Mouse (Mus musculus): ENCODE measurements around the gene Lcor. TPM values are rescaled to one million over a fixed set of nuclear protein-coding genes. Genes with fewer than 3 reads are reported as not detected.

Lcor gene
- polyA plus RNA-seq, 1 experiment: 15.6 TPM

- no peak overlapping the region for H3K27ac ChIP-seq (ENCODE audit: insufficient read depth, low read length)
- no peak overlapping the region for H3K4me3 ChIP-seq (ENCODE audit: low read depth, low read length)
These were observed 39.8 kb upstream of the Lcor start for GRCm38 (mm10) chr19:41442608-41442969.

GRCm38 (mm10) chr19:41444491-41444890 is 37.9 kb upstream of the Lcor start:
- Histone ChIP-seq H3K9me3 (replicated peaks; ENCODE audit: control insufficient read depth, insufficient read depth, low read length, poor library complexity, severe bottlenecking) (no peaks in the 10 kb centered on the region), H3K27ac (ENCODE audit: insufficient read depth, low read length) (no peak overlapping the region), H3K27me3 (ENCODE audit: control insufficient read depth, insufficient read depth, low read length, poor library complexity, severe bottlenecking) (no peaks in the 10 kb centered on the region), H3K9ac (ENCODE audit: low read depth, poor library complexity, severe bottlenecking) (no peak overlapping the region), H3K4me1 (ENCODE audit: control insufficient read depth, insufficient read depth, low read length) (peaks cover 2% of the 10 kb centered on the region), H3K4me3 (ENCODE audit: low read depth, low read length) (peak overlapping the region; percentile 21; the same call in 1 of the 2 replicates), H3K36me3 (ENCODE audit: control insufficient read depth, insufficient read depth, low read length, poor library complexity, severe bottlenecking) (no peaks in the 10 kb centered on the region)
- TF ChIP-seq POLR2A (IDR thresholded peaks at IDR 0.05; ENCODE audit: insufficient read depth, low read length) (no peak), CTCF (IDR thresholded peaks at IDR 0.05; ENCODE audit: low read depth, low read length) (no peak)

More at GRCm38 (mm10) chr19:41442608-41442969, 39.8 kb upstream of the Lcor start:
- Histone ChIP-seq H3K4me1 (ENCODE audit: control insufficient read depth, insufficient read depth, low read length) (peaks cover 2% of the 10 kb centered on the region), H3K27me3 (ENCODE audit: control insufficient read depth, insufficient read depth, low read length, poor library complexity, severe bottlenecking) (no peaks in the 10 kb centered on the region; the same call in 1 of the 2 replicates), H3K9ac (ENCODE audit: low read depth, poor library complexity, severe bottlenecking) (no peak overlapping the region), H3K9me3 (replicated peaks; ENCODE audit: control insufficient read depth, insufficient read depth, low read length, poor library complexity, severe bottlenecking) (no peaks in the 10 kb centered on the region), H3K36me3 (ENCODE audit: control insufficient read depth, insufficient read depth, low read length, poor library complexity, severe bottlenecking) (no peaks in the 10 kb centered on the region)
- TF ChIP-seq CTCF (IDR thresholded peaks at IDR 0.05; ENCODE audit: low read depth, low read length): peak; percentile 98
- TF ChIP-seq EP300 (IDR thresholded peaks at IDR 0.05; ENCODE audit: insufficient read depth, low read depth, low read length): no peak

GRCm38 (mm10) chr19:41445013-41445610 is 37.3 kb upstream of the Lcor start:
- Histone ChIP-seq H3K9ac (ENCODE audit: low read depth, poor library complexity, severe bottlenecking) (no peak overlapping the region), H3K4me3 (ENCODE audit: low read depth, low read length) (no peak overlapping the region), H3K27ac (ENCODE audit: insufficient read depth, low read length) (no peak overlapping the region), H3K27me3 (ENCODE audit: control insufficient read depth, insufficient read depth, low read length, poor library complexity, severe bottlenecking) (no peaks in the 10 kb centered on the region), H3K4me1 (ENCODE audit: control insufficient read depth, insufficient read depth, low read length) (peaks cover 2% of the 10 kb centered on the region), H3K9me3 (replicated peaks; ENCODE audit: control insufficient read depth, insufficient read depth, low read length, poor library complexity, severe bottlenecking) (no peaks in the 10 kb centered on the region), H3K36me3 (ENCODE audit: control insufficient read depth, insufficient read depth, low read length, poor library complexity, severe bottlenecking) (no peaks in the 10 kb centered on the region)
- TF ChIP-seq CTCF (IDR thresholded peaks at IDR 0.05; ENCODE audit: low read depth, low read length) (no peak), EP300 (IDR thresholded peaks at IDR 0.05; ENCODE audit: insufficient read depth, low read depth, low read length) (no peak), POLR2A (IDR thresholded peaks at IDR 0.05; ENCODE audit: insufficient read depth, low read length) (no peak)

- H3K27me3 ChIP-seq (ENCODE audit: control insufficient read depth, insufficient read depth, low read length, poor library complexity, severe bottlenecking): no peaks in the 10 kb centered on the region
- H3K4me1 ChIP-seq (ENCODE audit: control insufficient read depth, insufficient read depth, low read length): peaks cover 5% of the 10 kb centered on the region
- TF ChIP-seq POLR2A (IDR thresholded peaks at IDR 0.05; ENCODE audit: insufficient read depth, low read length): no peak
- TF ChIP-seq EP300 (IDR thresholded peaks at IDR 0.05; ENCODE audit: insufficient read depth, low read depth, low read length): no peak
- TF ChIP-seq CTCF (IDR thresholded peaks at IDR 0.05; ENCODE audit: low read depth, low read length): no peak
- H3K9ac ChIP-seq (ENCODE audit: low read depth, poor library complexity, severe bottlenecking): no peak overlapping the region
- no peak overlapping the region for H3K4me3 ChIP-seq (ENCODE audit: low read depth, low read length)
- no peak overlapping the region for H3K27ac ChIP-seq (ENCODE audit: insufficient read depth, low read length)
- H3K36me3 ChIP-seq (ENCODE audit: control insufficient read depth, insufficient read depth, low read length, poor library complexity, severe bottlenecking): no peaks in the 10 kb centered on the region
- no peaks in the 10 kb centered on the region for H3K9me3 ChIP-seq (replicated peaks; ENCODE audit: control insufficient read depth, insufficient read depth, low read length, poor library complexity, severe bottlenecking)
These were observed 36.7 kb upstream of the Lcor start for GRCm38 (mm10) chr19:41445723-41446122.

- H3K27ac ChIP-seq (ENCODE audit: insufficient read depth, low read length): no peak overlapping the region
- H3K27me3 ChIP-seq (ENCODE audit: control insufficient read depth, insufficient read depth, low read length, poor library complexity, severe bottlenecking): no peaks in the 10 kb centered on the region
- no peaks in the 10 kb centered on the region for H3K9me3 ChIP-seq (replicated peaks; ENCODE audit: control insufficient read depth, insufficient read depth, low read length, poor library complexity, severe bottlenecking)
- H3K36me3 ChIP-seq (ENCODE audit: control insufficient read depth, insufficient read depth, low read length, poor library complexity, severe bottlenecking): no peaks in the 10 kb centered on the region
- H3K9ac ChIP-seq (ENCODE audit: low read depth, poor library complexity, severe bottlenecking): no peak overlapping the region
- H3K4me3 ChIP-seq (ENCODE audit: low read depth, low read length): no peak overlapping the region
- peaks cover 2% of the 10 kb centered on the region for H3K4me1 ChIP-seq (ENCODE audit: control insufficient read depth, insufficient read depth, low read length)
- TF ChIP-seq EP300 (IDR thresholded peaks at IDR 0.05; ENCODE audit: insufficient read depth, low read depth, low read length) (no peak), CTCF (IDR thresholded peaks at IDR 0.05; ENCODE audit: low read depth, low read length) (no peak), POLR2A (IDR thresholded peaks at IDR 0.05; ENCODE audit: insufficient read depth, low read length) (no peak)
These were observed 35.3 kb upstream of the Lcor start for GRCm38 (mm10) chr19:41447166-41447565.

GRCm38 (mm10) chr19:41447760-41448159 is 34.7 kb upstream of the Lcor start:
- Histone ChIP-seq H3K27me3 (ENCODE audit: control insufficient read depth, insufficient read depth, low read length, poor library complexity, severe bottlenecking) (no peaks in the 10 kb centered on the region), H3K9me3 (replicated peaks; ENCODE audit: control insufficient read depth, insufficient read depth, low read length, poor library complexity, severe bottlenecking) (no peaks in the 10 kb centered on the region), H3K9ac (ENCODE audit: low read depth, poor library complexity, severe bottlenecking) (no peak overlapping the region), H3K4me3 (ENCODE audit: low read depth, low read length) (no peak overlapping the region), H3K27ac (ENCODE audit: insufficient read depth, low read length) (no peak overlapping the region), H3K4me1 (ENCODE audit: control insufficient read depth, insufficient read depth, low read length) (peaks cover 2% of the 10 kb centered on the region), H3K36me3 (ENCODE audit: control insufficient read depth, insufficient read depth, low read length, poor library complexity, severe bottlenecking) (no peaks in the 10 kb centered on the region)
- TF ChIP-seq POLR2A (IDR thresholded peaks at IDR 0.05; ENCODE audit: insufficient read depth, low read length) (no peak), CTCF (IDR thresholded peaks at IDR 0.05; ENCODE audit: low read depth, low read length) (no peak), EP300 (IDR thresholded peaks at IDR 0.05; ENCODE audit: insufficient read depth, low read depth, low read length) (no peak)

Data from ES-Bruce4 (cell line).